Comparison of ENCODE assay signal across 8 mouse cellular contexts in genomic region chr4:115062875-115063517, GRCm38 (mm10). TPM values are rescaled to one million over a fixed set of nuclear protein-coding genes. Genes with fewer than 3 reads are reported as not detected.
A peak's percentile ranks its signal among the peaks of the same experiment; 100 is the strongest.
DNase-seq lines count a peak whose midpoint lies in the region; ATAC-seq and TF ChIP-seq lines count a peak whose summit lies in the region.

No protein-coding gene starts in this region.

- peaks cover 72% of the 10 kb centered on the region for H3K36me3 ChIP-seq in liver, embryonic 12.5 days

- H3K9me3 ChIP-seq in liver, embryonic 12.5 days (replicated peaks), result no peaks in the 10 kb centered on the region

- intact Hi-C loops in gastrocnemius, adult 2 months (cut with DNase I), result no loop called here

- H3K27me3 ChIP-seq in liver, embryonic 12.5 days (replicated peaks), result peaks cover 41% of the 10 kb centered on the region

- peak overlapping the region; percentile 98 for H3K9ac ChIP-seq in liver, embryonic 12.5 days

- H3K4me3 ChIP-seq in gastrocnemius, adult 2 months, result peak overlapping the region; percentile 77
- H3K4me3 ChIP-seq in liver, embryonic 12.5 days, result peak overlapping the region; percentile 88

- peak; percentile 57 for ATAC-seq in liver, embryonic 12.5 days

- H3K4me1 ChIP-seq in liver, embryonic 12.5 days, result peaks cover 58% of the 10 kb centered on the region

- peak overlapping the region; percentile 57 for H3K27ac ChIP-seq in gastrocnemius, adult 2 months
- H3K27ac ChIP-seq in liver, embryonic 12.5 days, result peak overlapping the region; percentile 98

- DNase-seq in gastrocnemius, adult 2 months, result peak; percentile 34
- DNase-seq in gastrocnemius, adult 18-20 months (ENCODE audit: low spot score), result no peak
- peak; percentile 17 to 21 for DNase-seq in CD8-positive naive resting alpha-beta T cell, adult 2 months (ENCODE audit: low read depth in 2 of 2, low spot score in 2 of 2)
- DNase-seq in embryo, embryonic 11 days, result peak; percentile 77
- DNase-seq in heart, postnatal 4 days, result peak; percentile 39
- peak; percentile 71 for DNase-seq in neural tube, embryonic 10.5 days (ENCODE audit: extremely low spot score, low spot score)
- DNase-seq in yolk sac, embryonic 10.5 days (ENCODE audit: low spot score), result no peak

- WGBS in liver, embryonic 12.5 days (ENCODE audit: insufficient replicate concordance), result under 1% methylated on average over 58 of the region's 58 CpGs

- H3K4me2 ChIP-seq in liver, embryonic 12.5 days, result peak overlapping the region; percentile 100

- no peak for TF ChIP-seq CTCF in gastrocnemius, adult 2 months (IDR thresholded peaks at IDR 0.05)

RNA-seq across cellular contexts. Expression of gene Tal1, which starts 6.8 kb away (rescaled TPM):
- total RNA-seq in gastrocnemius, adult 2 months (2021), result 1 to 10 TPM in 1 of 2 experiments, under 1 TPM in 1; 0.94 to 1.7 TPM
- total RNA-seq in gastrocnemius, adult 18-20 months (2021), result 1 to 10 TPM in 1 of 2 experiments, under 1 TPM in 1; 0.93 to 1.0 TPM
- 1 to 10 TPM; 5.5 to 7.0 TPM for total RNA-seq in heart, postnatal 4 days (2021)
- 57.1 and 58.7 TPM in 2 replicates for polyA plus RNA-seq in liver, embryonic 12.5 days (2016; fragmentation: Nextera tagmentation; extraction: Ambion mirVana)

RNA-seq across cellular contexts. Expression of gene Pdzk1ip1, which starts 25.5 kb away (rescaled TPM):
- total RNA-seq in gastrocnemius, adult 2 months (2021), result not detected
- not detected for total RNA-seq in gastrocnemius, adult 18-20 months (2021)
- total RNA-seq in heart, postnatal 4 days (2021), result under 1 TPM; 0.72 to 0.93 TPM
- 30.2 and 33.1 TPM in 2 replicates for polyA plus RNA-seq in liver, embryonic 12.5 days (2016; fragmentation: Nextera tagmentation; extraction: Ambion mirVana)

Comparison
In these comparisons a context has a peak if more than half of its experiments do, and no peak if none do; other contexts are left out.
1. DNase-seq: peak in gastrocnemius, adult 2 months (single experiment), CD8-positive naive resting alpha-beta T cell, adult 2 months (2 of 2), embryo, embryonic 11 days (single experiment), heart, postnatal 4 days (single experiment) and neural tube, embryonic 10.5 days (single experiment); none in gastrocnemius, adult 18-20 months (single experiment) and yolk sac, embryonic 10.5 days (single experiment).